Mouse (Mus musculus): ENCODE results near the gene Fam193a. TPM values are rescaled to one million over a fixed set of nuclear protein-coding genes. Genes with fewer than 3 reads are reported as not detected.

The Fam193a gene
- total RNA-seq, 1 experiment from 2014 or later = 75.7 TPM

DNA sequence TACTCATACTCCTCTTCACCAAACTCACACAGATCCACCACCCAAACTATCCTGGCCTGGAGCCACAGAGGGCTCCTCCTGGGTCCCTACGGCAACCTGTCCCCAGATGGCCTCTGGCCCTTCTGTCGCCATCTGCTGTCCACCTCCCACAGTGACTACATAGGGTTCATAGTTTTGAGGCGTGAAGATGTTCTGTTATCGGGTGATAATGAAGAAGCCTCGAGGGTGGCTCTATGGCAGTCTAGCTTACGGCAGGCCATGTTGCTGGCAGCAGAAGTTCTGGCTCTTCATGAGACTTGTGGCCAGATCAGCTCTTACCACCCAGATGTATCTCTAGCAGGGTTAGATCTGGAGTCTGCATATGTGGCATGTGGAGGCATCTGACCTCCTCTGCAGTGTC, 133.1 kb downstream of the Fam193a start:
- ATAC-seq (ENCODE audit: extremely low read depth, insufficient number of reproducible peaks, low FRiP score, poor library complexity, severe bottlenecking) = no peak

DNA sequence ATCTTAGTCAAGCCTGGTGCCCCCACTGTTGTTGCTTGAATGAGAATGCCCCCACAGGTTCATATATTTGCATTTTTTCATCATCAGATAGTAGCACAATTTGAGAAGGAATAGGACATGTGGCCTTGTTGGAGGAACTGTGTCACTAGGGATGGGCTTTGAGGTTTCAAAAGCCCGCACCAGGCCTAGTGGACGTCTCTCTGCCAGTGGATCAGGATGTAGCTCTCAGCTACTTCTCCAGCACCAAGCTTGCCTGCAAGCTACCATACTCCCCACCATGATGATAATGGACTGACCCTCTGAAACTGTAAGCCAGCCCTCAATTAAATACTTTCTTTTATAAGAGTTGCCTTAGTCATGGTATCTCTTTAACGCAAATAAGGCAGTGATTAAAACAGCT, 142.8 kb downstream of the Fam193a start:
- ATAC-seq (ENCODE audit: extremely low read depth, insufficient number of reproducible peaks, low FRiP score, poor library complexity, severe bottlenecking) = no peak

DNA sequence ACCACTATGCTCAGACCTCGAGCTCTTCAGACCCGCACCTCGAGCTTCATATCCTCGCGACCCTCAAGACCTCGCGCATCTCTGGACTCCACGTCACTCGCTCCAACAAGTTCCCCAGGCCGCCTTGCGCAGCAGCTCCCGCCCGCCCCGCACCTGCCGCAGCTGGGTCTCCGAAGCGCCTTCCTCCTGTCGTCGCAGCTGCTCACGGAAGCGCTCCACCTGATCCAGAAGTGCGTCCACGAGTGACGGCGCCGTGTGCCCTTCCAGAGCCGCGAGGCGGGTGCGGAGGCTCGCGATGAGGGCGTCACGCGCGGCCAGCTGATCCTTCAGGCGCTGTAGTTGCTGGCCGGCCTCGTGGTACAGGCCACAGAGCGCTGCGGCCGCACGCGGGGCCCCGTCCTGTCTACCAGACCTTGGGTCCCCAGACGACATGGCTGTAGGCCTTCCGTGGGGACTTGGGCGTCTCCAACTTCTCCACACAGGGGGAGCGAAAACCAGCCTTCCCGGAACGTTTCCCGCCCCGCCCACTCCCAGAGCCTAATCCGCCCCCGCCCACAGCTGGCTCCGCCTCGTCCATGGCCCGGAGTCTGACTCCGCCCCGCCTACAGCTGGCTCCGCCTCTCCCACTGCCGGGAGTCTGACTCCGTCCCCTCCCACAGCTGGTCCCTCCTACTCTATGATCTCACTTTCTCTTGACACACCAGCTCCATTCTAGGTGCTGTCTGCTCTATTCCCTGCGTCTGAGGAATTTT, 143.9 kb downstream of the Fam193a start, which contains the start of gene Tnip2:
Tnip2 (minus strand) TSS at position 526 of the 752 bp plus-strand sequence.
- peak; percentile 94 for ATAC-seq (ENCODE audit: extremely low read depth, insufficient number of reproducible peaks, low FRiP score, poor library complexity, severe bottlenecking)

DNA sequence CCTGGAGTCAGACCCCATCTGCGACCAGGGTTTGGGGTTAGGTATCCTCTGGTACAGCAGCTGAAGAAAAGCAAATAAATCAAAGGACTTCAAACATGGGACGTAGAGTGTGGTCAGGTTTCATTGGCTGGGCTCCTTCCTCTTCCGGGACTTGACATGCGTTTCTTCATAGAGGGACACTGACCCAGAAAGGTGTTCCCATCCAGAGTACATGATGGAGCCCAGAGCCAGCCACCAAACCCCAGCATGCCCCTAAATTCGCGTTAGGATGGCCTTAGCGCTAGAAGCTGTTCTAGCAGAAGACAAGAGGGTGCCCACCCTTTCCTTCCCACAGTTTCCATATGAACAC, 144.5 kb downstream of the Fam193a start:
- ATAC-seq (ENCODE audit: extremely low read depth, insufficient number of reproducible peaks, low FRiP score, poor library complexity, severe bottlenecking) = peak; percentile 38

DNA sequence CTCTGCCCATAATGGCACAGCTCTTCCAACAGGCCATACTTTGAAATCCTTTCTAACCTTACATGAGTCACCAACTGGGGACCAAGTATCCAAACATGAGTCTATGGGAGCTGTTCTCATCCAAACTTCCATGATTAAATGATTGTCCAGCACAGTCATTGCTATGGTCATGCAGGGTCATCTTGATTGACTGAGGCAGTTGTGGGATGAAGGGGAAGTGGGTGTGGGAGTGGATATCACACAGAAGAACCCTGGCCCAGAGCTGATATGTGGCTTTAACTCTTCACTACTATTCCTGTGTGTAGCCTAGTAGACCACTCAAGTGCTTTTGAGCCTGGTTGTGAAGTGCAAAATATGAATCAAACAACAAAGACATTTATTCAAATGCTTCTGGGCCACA, 145.4 kb downstream of the Fam193a start:
- ATAC-seq (ENCODE audit: extremely low read depth, insufficient number of reproducible peaks, low FRiP score, poor library complexity, severe bottlenecking) = no peak

DNA sequence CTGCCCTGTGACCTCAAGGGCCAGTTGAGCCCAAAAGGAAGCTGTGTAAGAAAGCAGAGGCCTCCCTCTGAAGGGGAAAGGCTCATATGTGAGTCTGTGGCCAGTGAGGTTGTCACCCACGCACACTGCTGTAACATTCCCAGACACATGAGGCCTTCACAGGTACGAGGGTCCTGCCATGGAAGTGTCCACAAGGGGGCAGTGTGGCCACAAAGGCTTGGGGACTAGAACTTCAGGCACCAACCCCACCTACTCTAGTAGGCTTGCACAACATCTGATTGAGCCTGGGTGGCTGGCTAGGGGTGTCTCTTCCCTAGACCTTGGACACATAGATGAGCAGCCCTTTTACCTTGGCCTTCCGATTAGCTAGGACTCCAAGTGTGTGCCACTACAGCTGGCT, 148.2 kb downstream of the Fam193a start:
- peak; percentile 47 for ATAC-seq (ENCODE audit: extremely low read depth, insufficient number of reproducible peaks, low FRiP score, poor library complexity, severe bottlenecking)

DNA sequence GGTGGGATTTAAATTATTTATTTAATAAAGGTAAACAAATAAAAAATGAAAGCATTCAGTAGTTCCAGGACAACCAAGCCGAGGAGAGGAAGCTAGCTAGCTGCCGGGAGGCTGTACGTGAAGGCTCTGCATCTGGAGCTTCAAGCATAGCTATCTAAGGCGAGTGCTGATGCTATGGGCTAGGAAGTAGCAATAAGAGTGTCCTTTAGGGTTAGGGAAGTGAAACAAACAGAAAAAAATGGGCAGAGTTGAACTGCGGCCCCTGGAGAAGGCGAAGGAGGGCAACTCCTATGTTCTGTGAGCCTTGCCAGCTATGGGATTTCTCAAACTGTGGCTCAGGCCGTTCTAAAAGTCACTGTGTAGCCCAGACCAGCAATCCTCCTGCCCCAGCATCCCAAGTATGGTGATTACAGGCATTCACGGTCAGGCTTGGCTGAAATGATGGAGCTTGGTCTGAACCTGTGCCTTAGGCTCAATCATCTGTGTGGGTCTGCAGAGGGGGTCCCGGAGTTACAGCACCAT, 149.7 kb downstream of the Fam193a start:
- ATAC-seq (ENCODE audit: extremely low read depth, insufficient number of reproducible peaks, low FRiP score, poor library complexity, severe bottlenecking) = peak; percentile 45

DNA sequence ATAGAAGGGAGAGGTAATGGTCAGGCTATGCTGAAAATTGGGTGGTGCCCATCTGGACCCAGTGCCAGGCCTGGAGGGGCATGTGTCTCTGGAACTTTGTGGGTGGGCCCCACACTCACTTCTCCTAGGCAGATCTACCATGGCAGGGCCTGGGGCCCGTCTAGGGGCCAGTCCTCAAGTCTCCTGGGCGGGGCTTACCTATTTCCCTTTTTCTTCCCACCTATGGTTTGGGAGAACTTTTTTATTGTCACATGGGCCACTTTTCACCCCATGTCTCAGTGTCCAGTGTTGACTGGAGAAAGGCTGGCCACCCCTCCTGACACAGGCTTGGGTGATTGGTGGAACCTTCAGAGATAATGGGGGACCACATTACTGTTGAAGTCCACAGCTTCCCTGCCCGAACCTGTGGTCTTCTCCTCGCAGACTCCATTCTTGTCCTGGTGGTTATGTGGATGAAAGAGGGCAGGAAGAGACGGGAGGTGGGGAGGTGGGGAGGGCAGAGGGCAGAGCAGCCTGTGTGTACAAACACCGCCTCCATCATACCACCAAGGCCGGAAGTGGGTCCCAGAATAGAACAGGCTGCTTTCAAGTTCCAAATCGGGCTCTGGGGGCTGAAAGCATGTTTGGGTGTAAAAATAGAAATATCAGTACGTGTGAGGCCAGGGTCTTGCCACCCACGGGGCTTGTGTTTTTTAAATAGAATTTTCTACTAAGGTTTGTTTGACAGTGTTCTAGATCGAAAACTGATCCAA, 150.9 kb downstream of the Fam193a start:
- ATAC-seq (ENCODE audit: extremely low read depth, insufficient number of reproducible peaks, low FRiP score, poor library complexity, severe bottlenecking) = no peak

DNA sequence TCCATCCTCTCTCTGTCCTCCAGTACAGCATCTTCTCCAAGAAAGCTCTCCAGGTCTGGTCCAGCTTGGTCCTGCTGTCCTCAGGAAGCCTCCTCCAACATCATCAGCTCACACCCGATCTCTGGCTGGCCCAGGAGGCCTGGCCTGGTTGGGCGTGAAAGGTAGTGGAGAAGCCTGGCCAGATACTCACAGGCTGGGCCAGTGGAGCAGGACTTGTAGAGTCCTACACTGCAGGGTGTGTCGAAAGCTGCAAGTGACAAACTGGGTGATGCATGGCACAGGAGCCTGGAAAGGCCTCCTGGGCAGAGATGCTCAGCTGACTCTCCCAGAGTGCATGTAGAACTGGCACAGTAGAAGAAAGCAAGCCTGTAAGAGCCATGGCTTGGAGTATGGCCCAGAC, 151.6 kb downstream of the Fam193a start:
- no peak for ATAC-seq (ENCODE audit: extremely low read depth, insufficient number of reproducible peaks, low FRiP score, poor library complexity, severe bottlenecking)

DNA sequence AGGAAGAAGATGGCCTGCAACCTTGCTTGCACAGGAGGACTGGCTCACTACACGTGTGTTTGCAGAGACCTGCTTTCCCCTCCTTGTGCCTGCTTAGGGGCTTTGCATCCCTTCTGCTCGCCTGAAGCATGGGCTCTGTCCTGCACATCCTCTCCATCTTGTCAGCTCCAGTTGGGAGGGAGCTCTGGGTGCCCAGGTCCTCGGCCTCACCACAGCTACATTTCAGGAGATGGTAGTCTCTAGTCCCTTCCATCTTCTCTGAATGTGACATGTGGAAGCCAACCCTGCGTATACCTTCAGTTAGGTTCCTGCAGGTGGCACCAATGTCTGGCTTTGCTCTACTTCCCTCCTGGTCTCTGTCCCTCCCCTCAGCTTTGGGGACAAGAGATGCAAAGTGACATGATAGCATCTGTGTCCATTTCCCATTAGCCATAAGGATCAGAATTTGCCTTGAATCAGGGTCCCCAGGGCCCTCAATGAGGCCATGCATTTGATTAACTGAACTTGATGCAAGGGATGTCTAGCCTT, 154.3 kb downstream of the Fam193a start:
- ATAC-seq (ENCODE audit: extremely low read depth, insufficient number of reproducible peaks, low FRiP score, poor library complexity, severe bottlenecking) = peak; percentile 43; the same call in 1 of the 2 replicates

DNA sequence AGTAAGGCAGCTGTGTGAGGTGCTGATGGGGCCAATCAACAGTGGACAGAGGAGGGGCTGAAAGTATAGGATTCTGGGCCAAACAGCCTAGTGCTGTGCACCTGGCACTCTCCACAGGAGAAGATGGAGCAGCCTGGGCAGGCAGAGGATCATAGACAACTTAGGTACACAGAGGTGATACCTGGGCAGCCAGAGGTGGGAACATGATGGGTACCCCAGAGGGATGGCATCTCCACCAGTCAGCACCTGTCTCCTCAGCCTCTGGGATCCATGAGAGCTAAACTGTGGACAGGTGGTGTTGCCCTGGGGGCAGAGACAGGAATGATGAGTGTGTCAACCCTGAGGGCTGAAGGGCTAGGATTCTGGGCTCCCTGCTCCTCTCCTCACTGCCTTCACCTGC, 154.8 kb downstream of the Fam193a start:
- ATAC-seq (ENCODE audit: extremely low read depth, insufficient number of reproducible peaks, low FRiP score, poor library complexity, severe bottlenecking) = no peak

DNA sequence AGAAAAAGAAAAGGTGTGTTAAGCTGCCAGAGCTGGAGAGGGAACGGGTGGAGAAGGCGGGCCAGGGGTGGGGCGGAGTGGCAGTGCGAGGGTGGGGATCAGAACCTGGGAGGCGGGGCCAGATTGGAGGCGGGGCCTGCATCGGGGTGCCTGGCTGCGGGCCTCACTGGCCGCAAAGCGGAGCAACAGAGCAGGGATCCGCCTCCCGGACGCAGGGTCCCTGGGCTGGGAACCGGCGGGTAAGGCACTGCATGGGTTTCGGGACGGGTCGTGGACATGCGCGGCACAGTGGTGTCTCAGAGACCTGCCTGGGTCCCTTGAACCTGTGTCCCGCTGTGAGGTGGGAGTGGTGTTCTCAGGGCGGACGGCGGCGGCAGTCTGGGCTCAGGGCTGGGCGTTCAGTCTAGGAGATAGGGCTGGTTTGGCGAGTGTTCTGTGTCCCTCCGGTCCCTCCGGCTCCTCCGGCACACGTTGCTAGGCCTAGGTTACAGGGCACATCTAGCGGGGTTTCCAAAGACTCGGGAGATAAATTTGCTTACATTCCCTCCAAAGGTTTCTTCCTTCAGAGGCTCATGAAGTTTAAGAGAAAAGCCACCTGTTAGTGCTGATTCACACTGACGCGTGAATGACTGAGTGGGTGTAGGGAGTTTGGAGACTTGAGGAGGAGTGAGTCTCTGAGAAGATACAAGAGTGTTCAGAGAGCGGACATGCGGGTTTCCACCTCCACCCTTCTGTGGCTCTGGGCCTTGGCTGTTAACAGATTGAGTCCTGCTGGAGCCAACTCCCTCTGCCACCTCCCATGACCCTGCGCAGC, 156.1 kb downstream of the Fam193a start, which contains the start of gene Sh3bp2:
Sh3bp2 (plus strand) TSS at position 176 of the 814 bp plus-strand sequence.
- ATAC-seq (ENCODE audit: extremely low read depth, insufficient number of reproducible peaks, low FRiP score, poor library complexity, severe bottlenecking) = peak; percentile 87

DNA sequence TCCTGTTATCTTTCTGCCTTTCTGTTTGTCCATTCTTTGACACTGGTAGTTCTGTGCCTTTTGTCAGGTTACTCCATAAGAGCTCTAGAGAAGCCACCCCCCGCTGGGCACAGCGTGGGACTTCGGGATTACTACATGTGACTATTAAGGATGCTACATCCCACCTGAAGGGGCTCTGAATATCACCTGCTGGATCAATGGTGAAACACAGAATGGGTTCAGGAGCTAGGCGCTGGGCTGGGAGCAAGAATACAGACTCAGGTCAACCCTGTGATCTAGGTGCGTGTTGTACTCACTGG, 156.7 kb downstream of the Fam193a start:
- ATAC-seq (ENCODE audit: extremely low read depth, insufficient number of reproducible peaks, low FRiP score, poor library complexity, severe bottlenecking) = no peak

DNA sequence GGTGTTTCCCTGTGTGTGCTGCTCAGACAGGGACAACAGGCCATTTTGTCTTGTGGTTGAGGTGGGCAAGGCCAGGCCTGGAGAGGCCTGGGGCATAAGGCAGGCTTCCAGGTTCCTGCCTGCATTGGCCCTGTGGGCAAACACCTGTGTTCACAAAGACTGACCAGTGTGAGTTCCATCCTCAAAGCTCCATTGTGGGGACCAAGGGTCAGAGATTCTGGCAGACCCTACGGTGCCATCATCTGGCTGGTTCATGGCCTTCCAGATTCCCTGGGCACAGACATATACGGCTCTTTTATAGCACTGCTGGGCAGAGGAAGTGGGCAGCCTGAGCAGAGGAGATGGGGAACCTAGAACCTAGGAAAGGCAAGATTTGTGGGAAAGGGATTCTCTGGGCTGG, 157.6 kb downstream of the Fam193a start:
- no peak for ATAC-seq (ENCODE audit: extremely low read depth, insufficient number of reproducible peaks, low FRiP score, poor library complexity, severe bottlenecking)

DNA sequence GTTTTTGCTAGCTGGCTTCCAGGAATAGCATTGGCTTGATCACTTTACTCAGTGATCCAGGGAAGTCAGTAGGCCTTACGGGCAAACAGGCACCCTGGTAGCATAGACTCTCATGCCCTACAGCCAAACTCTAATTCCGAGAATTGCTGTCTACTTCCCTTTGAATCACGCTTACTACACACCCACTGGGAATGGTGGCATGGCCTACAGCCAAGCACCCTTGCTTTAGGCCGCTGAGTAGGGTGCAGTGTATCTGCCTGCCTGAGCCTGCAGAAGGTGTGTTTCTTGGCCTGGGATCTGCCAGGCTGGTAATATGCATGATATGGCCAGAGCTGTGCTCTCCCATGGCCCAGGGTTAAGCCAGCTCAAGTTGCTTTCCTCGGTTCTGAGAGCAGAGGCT, 159.0 kb downstream of the Fam193a start:
- ATAC-seq (ENCODE audit: extremely low read depth, insufficient number of reproducible peaks, low FRiP score, poor library complexity, severe bottlenecking) = no peak

DNA sequence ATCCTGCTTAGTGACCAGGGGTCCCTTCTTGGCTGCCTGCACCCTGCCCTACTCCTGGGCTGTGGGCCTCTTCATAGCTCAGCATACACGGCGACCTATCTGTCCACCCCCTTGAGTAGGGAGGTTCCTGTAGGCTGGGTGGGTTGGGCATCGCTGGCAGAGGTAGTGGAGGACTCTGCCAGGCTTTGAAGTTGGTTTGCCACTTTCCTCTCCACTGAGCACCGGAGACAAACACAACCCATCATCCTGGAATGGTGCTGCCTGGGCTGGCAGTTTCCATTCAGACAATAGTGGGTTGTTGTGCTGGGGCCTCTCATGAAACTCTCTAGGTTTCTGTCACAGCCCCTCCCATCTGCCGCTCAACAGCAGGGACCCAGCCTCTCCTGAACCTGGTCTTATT, 160.4 kb downstream of the Fam193a start:
- ATAC-seq (ENCODE audit: extremely low read depth, insufficient number of reproducible peaks, low FRiP score, poor library complexity, severe bottlenecking) = no peak

DNA sequence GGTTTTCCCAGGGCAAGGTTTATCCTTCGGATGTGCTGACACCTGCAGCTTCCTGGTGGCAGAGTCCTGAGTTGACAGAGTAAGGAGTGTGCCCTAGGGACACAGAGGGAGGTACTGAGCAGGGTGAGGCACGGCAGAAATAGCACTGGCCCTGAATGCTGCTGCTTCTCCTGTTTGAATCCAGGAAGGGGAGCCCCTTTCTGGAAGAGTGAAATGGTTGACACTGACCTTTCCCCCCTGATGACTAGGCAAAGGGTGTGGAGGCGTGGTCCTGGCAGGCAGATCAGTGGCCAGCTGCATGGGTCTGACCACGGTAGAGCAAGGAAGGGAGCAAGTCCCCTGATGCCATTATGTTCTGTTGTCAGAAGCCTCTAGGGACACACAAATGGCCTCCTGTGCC, 161.0 kb downstream of the Fam193a start:
- ATAC-seq (ENCODE audit: extremely low read depth, insufficient number of reproducible peaks, low FRiP score, poor library complexity, severe bottlenecking) = no peak

DNA sequence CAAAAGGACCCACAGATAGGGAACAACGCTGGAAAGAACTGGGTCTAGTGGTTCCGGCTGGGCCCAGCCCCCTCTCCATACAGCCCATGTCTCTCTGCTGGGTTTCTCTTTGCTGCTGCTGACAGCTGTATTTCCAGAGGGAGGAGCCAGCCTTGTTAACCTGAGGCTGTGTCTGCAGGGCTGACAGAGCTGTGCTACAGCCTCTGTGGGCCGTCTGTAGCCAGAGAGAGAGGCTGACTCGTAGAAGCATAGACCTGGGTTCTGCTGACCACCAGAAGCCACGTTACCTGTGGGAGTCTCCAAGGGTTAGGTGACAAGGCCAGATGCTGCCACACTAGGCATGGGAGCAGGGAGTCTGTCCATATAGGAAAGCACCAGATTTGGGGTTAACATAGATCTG, 163.3 kb downstream of the Fam193a start:
- no peak for ATAC-seq (ENCODE audit: extremely low read depth, insufficient number of reproducible peaks, low FRiP score, poor library complexity, severe bottlenecking)

DNA sequence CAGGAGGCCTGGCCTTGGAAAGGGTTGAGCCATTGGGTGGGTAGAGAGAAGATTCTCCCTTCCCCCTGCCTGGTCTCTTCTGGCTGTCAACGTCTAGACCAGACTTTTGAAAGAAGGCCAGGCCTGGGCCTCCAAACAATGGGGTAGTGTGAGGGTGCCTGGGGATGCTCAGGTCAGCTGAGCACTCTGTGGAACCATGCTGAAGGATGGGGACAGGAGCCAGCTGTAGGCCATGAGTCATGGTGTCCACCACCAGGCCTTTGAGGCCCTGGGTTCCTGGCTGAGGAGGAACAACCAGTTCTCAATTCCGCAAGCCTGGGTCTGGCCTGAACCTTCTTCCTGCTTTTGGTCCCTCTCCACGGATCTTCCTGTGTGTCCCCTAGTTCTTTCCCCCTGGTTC, 164.1 kb downstream of the Fam193a start:
- ATAC-seq (ENCODE audit: extremely low read depth, insufficient number of reproducible peaks, low FRiP score, poor library complexity, severe bottlenecking) = peak; percentile 37
